Mouse (Mus musculus): Measurements from ENCODE around the gene Odf3l1.

DNA sequence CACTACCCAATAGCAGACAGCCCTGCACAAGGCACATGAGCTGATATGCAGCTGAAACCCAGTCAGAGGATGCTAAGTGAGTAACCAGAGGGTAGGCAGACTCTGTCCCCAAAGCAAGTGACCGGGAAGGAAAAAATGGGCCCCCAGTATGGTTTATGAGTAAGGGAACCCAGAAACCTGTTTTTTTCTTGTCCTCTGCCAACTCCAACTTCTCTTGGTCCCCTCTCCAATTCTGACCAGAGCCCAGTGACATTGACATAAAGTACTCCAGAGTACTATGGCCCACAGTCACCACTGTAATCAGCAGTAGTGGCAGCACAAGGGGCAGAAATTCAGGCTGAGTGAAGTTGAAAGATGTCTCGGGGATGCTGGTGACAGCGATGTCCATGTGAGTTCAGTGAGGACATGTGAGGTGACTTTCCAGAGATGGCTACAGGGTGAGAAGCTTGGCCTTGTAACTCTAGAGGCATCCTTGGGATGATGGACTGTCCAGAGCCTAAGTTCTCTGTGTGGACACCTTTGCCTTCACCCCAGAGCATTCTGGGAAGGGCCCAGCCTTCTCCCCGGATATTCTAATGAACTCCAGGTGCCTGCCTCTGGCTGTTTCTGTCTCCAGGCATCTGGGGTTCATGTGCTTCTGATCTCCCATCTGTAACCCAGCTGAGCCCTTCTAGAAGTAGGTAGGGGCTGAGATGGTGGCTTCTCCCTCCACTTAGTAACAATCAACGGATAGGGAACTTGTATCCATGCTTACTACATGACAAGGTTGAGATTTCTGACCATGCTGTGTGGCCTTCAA is 7.8 kb upstream of the Odf3l1 start:
- no peak for TF ChIP-seq POLR2A (IDR thresholded peaks at IDR 0.05; ENCODE audit: control insufficient read depth, low read depth, low read length)
- TF ChIP-seq CTCF (IDR thresholded peaks at IDR 0.05; ENCODE audit: control insufficient read depth, insufficient read depth, insufficient replicate concordance, low read depth, low read length), result no peak
